Mouse (Mus musculus): ENCODE data around the gene Brd7. TPM values are rescaled to one million over a fixed set of nuclear protein-coding genes. Genes with fewer than 3 reads are reported as not detected.

Brd7 gene
- polyA plus RNA-seq, 1 experiment from 2014 or later = 94.5 TPM

DNA sequence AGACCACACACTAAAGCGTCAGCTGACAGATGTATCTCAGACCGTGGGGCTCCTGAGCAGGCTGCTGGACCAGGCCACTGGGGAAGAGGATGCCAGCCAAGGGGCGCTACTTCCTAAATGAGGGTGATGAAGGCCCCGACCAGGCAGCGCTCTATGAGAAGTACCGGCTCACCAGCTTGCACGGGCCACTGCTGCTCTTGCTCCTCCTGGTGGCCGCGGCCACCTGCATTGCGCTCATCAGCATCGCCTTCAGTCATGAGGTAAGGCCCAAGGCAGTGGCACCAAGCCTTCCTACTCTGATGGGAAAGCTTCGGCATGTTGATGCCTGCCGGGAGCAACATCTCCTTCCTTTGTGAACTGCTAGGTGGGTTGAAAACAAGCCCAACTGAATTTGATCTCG, 55.5 kb downstream of the Brd7 start:
- 78% methylated on average over 14 of the region's 14 CpGs for WGBS
- Histone ChIP-seq H3K9ac (no peak overlapping the region), H3K36me3 (no peaks in the 10 kb centered on the region), H3K4me3 (no peak overlapping the region), H3K4me2 (replicated peaks) (no peak overlapping the region), H3K4me1 (0 out of 2 replicates have a peak, but pooled peaks cover 3% of the 10 kb centered on the region), H3K27ac (no peak overlapping the region), H3K27me3 (no peaks in the 10 kb centered on the region), H3K9me3 (no peaks in the 10 kb centered on the region)
- no peak for ATAC-seq (ENCODE audit: insufficient number of reproducible peaks, insufficient read depth, low FRiP score, low TSS enrichment)

GRCm38 (mm10) chr8:88305814-88306213, 56.2 kb downstream of the Brd7 start:
- H3K4me3 ChIP-seq = no peak overlapping the region
- 89% methylated on average over 4 of the region's 4 CpGs for WGBS
- no peaks in the 10 kb centered on the region for H3K9me3 ChIP-seq
- H3K36me3 ChIP-seq = no peaks in the 10 kb centered on the region
- H3K27me3 ChIP-seq = no peaks in the 10 kb centered on the region
- ATAC-seq (ENCODE audit: insufficient number of reproducible peaks, insufficient read depth, low FRiP score, low TSS enrichment) = no peak
- H3K27ac ChIP-seq = no peak overlapping the region
- no peak overlapping the region for H3K9ac ChIP-seq
- no peak overlapping the region for H3K4me2 ChIP-seq (replicated peaks)
- H3K4me1 ChIP-seq = 0 out of 2 replicates have a peak, but pooled peaks cover 5% of the 10 kb centered on the region

GRCm38 (mm10) chr8:88301589-88302437, 60.2 kb downstream of the Brd7 start:
- Histone ChIP-seq H3K9ac (no peak overlapping the region), H3K36me3 (no peaks in the 10 kb centered on the region), H3K4me1 (peaks cover 5% of the 10 kb centered on the region; the same call in 1 of the 2 replicates), H3K27ac (no peak overlapping the region), H3K27me3 (no peaks in the 10 kb centered on the region), H3K4me3 (no peak overlapping the region), H3K9me3 (no peaks in the 10 kb centered on the region), H3K4me2 (replicated peaks) (no peak overlapping the region)
- 71% methylated on average over 15 of the region's 15 CpGs for WGBS
- ATAC-seq (ENCODE audit: insufficient number of reproducible peaks, insufficient read depth, low FRiP score, low TSS enrichment) = no peak

DNA sequence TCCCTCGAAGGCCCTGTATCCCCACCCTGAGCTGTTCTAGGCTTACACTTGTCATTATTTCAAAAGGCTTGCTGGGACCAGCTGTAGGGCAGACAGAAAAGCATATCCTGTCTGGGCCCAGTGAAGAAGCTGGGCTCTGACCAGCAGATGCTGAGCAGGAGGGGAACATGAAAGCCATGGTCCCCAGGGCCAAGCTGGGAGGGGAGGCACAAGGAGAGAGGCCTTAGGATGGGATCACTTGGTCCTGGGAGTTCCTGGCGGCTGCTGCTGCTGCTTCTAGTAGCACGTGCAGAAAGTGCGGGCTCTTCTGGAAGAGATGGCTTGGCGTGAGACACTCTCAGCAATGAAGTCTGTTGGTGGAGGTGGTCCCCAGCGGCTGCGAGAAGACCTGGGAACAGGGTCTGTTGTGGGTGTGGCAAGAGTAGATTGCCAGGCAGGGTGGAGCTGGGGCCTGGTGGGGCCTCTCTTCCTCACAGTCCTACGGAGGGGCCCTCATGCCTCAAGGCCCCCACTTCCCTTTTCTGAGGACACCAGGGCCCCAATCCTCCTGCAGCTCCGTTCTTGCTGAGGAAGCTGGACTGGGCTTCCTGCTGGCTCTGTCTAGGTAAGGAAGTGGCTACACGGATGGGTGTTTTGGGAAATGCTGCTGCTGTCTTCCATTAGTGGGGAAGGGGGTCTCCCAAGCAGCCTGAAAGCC, 61.9 kb downstream of the Brd7 start:
- H3K4me3 ChIP-seq = no peak overlapping the region
- H3K9me3 ChIP-seq = no peaks in the 10 kb centered on the region
- no peak overlapping the region for H3K27ac ChIP-seq
- H3K4me1 ChIP-seq = peaks cover 5% of the 10 kb centered on the region; the same call in 1 of the 2 replicates
- no peak for ATAC-seq (ENCODE audit: insufficient number of reproducible peaks, insufficient read depth, low FRiP score, low TSS enrichment)
- H3K27me3 ChIP-seq = no peaks in the 10 kb centered on the region
- H3K4me2 ChIP-seq (replicated peaks) = no peak overlapping the region
- H3K9ac ChIP-seq = no peak overlapping the region
- WGBS = 75% methylated on average over 10 of the region's 10 CpGs
- H3K36me3 ChIP-seq = no peaks in the 10 kb centered on the region

- H3K36me3 ChIP-seq = no peaks in the 10 kb centered on the region
- H3K4me1 ChIP-seq = peaks cover 5% of the 10 kb centered on the region; the same call in 1 of the 2 replicates
- H3K4me2 ChIP-seq (replicated peaks) = no peak overlapping the region
- 87% methylated on average over 10 of the region's 10 CpGs for WGBS
- no peak for ATAC-seq (ENCODE audit: insufficient number of reproducible peaks, insufficient read depth, low FRiP score, low TSS enrichment)
- H3K9me3 ChIP-seq = no peaks in the 10 kb centered on the region
- H3K27ac ChIP-seq = no peak overlapping the region
- no peak overlapping the region for H3K4me3 ChIP-seq
- H3K27me3 ChIP-seq = no peaks in the 10 kb centered on the region
- no peak overlapping the region for H3K9ac ChIP-seq
Measured at GRCm38 (mm10) chr8:88298733-88299103, 63.3 kb downstream of the Brd7 start.

GRCm38 (mm10) chr8:88297976-88298732, 63.8 kb downstream of the Brd7 start:
- peaks cover 5% of the 10 kb centered on the region; the same call in 1 of the 2 replicates for H3K4me1 ChIP-seq
- no peak overlapping the region for H3K4me2 ChIP-seq (replicated peaks)
- H3K4me3 ChIP-seq = no peak overlapping the region
- WGBS = 60% methylated on average over 12 of the region's 12 CpGs
- ATAC-seq (ENCODE audit: insufficient number of reproducible peaks, insufficient read depth, low FRiP score, low TSS enrichment) = no peak
- no peak overlapping the region for H3K27ac ChIP-seq
- no peaks in the 10 kb centered on the region for H3K9me3 ChIP-seq
- H3K9ac ChIP-seq = no peak overlapping the region
- no peaks in the 10 kb centered on the region for H3K36me3 ChIP-seq
- H3K27me3 ChIP-seq = no peaks in the 10 kb centered on the region

GRCm38 (mm10) chr8:88294977-88295376, 67.0 kb downstream of the Brd7 start:
- Histone ChIP-seq H3K4me1 (no peaks in the 10 kb centered on the region), H3K36me3 (no peaks in the 10 kb centered on the region), H3K27ac (no peak overlapping the region)

DNA sequence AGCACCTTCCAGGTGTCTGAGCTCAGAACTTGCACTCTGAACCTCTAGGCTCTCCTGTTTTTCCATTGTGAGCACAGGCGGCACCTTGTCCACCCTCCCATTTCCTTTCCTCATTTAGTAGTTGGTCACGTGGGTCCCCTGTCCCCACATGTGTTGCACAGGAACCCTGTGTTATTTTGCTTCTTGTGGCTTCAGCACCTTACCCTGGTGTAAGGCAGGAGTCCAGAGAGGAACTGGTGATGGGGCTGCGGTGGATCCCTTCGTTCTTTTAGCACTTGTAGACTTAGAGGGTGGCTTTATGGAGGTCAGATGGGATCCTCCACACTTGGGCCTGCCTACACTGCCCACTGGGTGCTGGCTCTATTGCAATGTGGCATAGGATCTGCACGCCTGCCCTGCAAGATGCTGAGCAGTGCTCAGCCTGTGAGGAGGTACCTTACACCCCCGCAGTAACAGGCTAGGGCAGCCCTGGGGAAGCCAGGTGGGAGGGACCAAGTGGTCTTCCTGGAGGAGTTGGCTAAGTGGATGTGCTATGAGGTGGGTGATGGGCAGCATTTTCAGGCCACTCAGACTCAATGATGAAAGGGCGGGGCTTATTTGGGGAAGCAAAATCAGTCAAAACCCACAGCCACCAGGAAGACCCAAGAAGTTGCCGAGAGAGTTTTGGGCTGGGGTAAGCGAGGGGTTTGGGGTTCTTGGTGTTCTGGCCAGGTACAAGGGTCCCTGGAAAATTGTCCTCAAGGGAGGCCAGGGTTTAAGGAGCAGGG, 68.2 kb downstream of the Brd7 start:
- no peak for ATAC-seq (ENCODE audit: insufficient number of reproducible peaks, insufficient read depth, low FRiP score, low TSS enrichment)
- 86% methylated on average over 9 of the region's 9 CpGs for WGBS
- no peak overlapping the region for H3K4me3 ChIP-seq

More at GRCm38 (mm10) chr8:88294977-88295376, 67.0 kb downstream of the Brd7 start:
- Histone ChIP-seq H3K9ac (no peak overlapping the region), H3K4me2 (replicated peaks) (no peak overlapping the region), H3K27me3 (no peaks in the 10 kb centered on the region), H3K9me3 (no peaks in the 10 kb centered on the region), H3K4me3 (no peak overlapping the region)
- no peak for ATAC-seq (ENCODE audit: insufficient number of reproducible peaks, insufficient read depth, low FRiP score, low TSS enrichment)
- WGBS = 86% methylated on average over 2 of the region's 2 CpGs

GRCm38 (mm10) chr8:88292926-88293325, 69.1 kb downstream of the Brd7 start:
- 83% methylated on average over 3 of the region's 3 CpGs for WGBS
- Histone ChIP-seq H3K36me3 (no peaks in the 10 kb centered on the region), H3K4me1 (peaks cover 12% of the 10 kb centered on the region; the same call in 1 of the 2 replicates), H3K27me3 (no peaks in the 10 kb centered on the region), H3K9me3 (no peaks in the 10 kb centered on the region), H3K4me2 (replicated peaks) (no peak overlapping the region), H3K27ac (no peak overlapping the region), H3K9ac (no peak overlapping the region), H3K4me3 (no peak overlapping the region)
- ATAC-seq (ENCODE audit: insufficient number of reproducible peaks, insufficient read depth, low FRiP score, low TSS enrichment) = no peak

More for the DNA sequence above, 68.2 kb downstream of the Brd7 start:
- no peak overlapping the region for H3K27ac ChIP-seq
- H3K9ac ChIP-seq = no peak overlapping the region
- H3K4me2 ChIP-seq (replicated peaks) = no peak overlapping the region
- H3K9me3 ChIP-seq = no peaks in the 10 kb centered on the region
- H3K36me3 ChIP-seq = no peaks in the 10 kb centered on the region
- H3K4me1 ChIP-seq = peaks cover 4% of the 10 kb centered on the region; the same call in 1 of the 2 replicates
- H3K27me3 ChIP-seq = no peaks in the 10 kb centered on the region

- Histone ChIP-seq H3K9ac (no peak overlapping the region), H3K27ac (no peak overlapping the region), H3K9me3 (no peaks in the 10 kb centered on the region), H3K27me3 (no peaks in the 10 kb centered on the region), H3K4me2 (replicated peaks) (no peak overlapping the region), H3K36me3 (no peaks in the 10 kb centered on the region), H3K4me3 (no peak overlapping the region), H3K4me1 (peaks cover 16% of the 10 kb centered on the region; the same call in 1 of the 2 replicates)
- no peak for ATAC-seq (ENCODE audit: insufficient number of reproducible peaks, insufficient read depth, low FRiP score, low TSS enrichment)
- 82% methylated on average over 11 of the region's 11 CpGs for WGBS
Measured at GRCm38 (mm10) chr8:88291305-88291690, 70.7 kb downstream of the Brd7 start.

All from embryonic facial prominence, embryonic 12.5 days (tissue).